Mouse (Mus musculus) CD4-positive helper T cell, adult 2 months (primary cell): Measurements from ENCODE around the gene Cngb1.

ENCODE experiments used
- DNase-seq: peaks from one replicate; pipeline ENCODE4 v3.0.0-alpha.2; 2012; ENCODE audit warnings: low read depth, missing footprints, low spot score

Cngb1 gene

DNA sequence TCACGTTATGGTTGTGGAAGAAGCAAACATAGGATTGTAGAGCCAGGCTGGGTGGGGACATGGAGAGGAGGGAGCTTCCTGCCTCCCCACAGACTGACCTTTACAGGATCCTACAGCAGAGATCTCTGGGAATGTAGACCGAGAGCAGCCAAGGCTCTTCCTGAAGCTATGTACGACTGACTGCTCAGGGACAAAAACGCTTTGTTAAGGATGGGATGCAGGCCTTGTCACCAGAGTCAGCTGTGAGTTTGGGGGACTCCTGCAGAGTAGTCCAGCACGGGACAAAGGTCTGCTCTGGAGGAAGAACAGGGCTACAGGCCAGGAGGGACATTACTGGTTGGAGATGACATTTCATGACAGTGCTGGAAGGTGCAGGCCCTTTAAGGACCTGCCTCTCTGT lies 18.3 kb upstream of the Cngb1 start:
- no peak for DNase-seq

DNA sequence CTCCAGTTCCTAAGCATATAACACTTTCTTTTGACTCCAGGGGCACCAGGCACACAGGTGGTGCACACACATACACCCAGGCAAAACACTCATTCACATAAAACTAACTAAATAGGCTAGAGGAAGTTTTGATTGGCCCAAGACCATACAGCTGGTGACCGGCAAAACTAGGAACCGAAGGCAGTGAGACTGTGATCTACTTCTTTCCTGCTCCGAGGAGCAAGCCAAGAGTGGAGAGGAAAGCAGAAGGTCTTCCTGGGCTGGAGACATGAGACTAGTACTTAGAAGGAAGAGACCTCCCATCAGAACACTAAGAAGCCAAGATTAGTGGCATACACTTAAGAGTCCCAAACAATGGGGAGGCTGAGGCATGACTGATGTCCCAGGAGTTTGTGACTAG lies 16.8 kb upstream of the Cngb1 start:
- DNase-seq, result no peak

DNA sequence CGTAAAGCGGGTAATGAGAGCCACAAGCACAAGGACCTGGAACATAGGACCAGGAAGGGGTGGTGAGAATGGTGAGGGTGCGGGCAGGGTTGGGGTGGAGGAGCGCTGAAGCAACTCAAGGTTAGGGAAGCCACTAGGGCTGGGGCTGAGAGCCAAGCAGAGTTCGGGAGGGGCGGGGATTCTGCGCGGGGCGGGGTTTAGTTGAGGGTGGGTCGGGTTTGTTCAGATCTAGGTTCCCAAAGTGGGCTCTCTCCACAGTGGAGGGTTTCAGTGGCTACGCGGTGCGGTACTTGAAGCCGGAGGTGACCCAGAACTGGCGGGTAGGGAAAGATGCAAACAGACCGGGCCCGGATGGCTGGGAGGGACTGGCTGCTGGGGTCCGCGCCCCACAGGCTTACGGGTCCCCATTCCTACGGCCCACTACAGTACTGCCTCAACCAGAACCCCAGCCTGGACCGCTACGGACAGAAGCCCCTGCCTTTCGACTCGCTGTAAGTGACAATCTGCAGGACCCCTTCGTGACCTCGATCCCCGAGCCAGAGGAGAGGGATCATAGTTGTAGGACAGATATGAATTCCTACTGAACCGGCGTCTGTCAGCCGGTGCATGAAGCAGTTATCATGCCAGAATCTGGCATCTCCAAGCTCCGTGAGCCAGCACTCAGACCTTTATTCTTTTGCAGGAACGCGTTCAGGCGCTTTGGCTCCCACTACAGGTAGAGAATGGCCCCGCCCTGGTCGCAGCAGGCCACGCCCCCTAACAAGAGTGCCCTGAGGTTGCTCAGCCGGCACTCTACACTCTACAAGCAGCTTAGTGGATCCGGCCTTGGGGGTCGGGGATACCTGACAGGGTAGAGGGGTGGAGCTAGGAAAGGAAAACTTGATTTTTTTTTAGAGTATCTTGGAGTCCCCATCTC lies 14.1 kb upstream of the Cngb1 start:
- DNase-seq, result peak; percentile 80

DNA sequence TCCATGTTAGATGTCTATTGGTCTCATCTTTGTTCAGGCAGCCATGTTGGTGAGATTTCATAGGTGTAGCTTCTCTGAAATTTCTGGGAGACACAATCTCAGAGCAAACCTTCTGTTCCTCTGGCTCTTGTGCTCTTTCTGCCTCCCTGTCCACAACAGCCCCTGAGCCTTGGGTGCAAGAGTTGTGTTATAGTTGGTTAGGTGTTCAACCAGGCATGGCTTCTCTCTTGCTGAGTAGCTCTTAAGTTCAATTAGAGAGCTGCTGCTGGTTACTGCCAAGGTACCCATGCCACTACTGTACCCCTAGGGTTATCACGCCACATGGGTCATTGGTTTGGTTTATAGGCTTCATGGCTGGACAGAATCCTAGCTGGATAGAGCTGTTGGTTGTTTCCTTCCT lies 9.0 kb upstream of the Cngb1 start:
- no peak for DNase-seq

DNA sequence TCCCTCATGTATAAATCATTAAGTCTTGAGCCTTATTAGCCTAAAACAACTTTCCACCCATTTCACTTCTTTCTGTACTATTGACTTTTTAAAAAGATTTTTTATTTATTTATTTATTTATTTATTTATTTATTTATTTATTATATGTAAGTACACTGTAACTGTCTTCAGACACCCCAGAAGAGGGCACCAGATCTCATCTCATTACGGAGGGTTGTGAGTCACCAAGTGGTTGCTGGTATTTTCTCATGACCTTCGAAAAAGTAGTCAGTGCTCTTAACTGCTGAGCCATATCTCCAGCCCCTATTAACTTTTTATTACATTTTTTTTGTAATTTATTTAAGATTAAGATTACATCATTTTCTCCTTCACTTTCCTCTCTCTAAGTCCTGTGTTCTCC lies 8.3 kb upstream of the Cngb1 start:
- no peak for DNase-seq

DNA sequence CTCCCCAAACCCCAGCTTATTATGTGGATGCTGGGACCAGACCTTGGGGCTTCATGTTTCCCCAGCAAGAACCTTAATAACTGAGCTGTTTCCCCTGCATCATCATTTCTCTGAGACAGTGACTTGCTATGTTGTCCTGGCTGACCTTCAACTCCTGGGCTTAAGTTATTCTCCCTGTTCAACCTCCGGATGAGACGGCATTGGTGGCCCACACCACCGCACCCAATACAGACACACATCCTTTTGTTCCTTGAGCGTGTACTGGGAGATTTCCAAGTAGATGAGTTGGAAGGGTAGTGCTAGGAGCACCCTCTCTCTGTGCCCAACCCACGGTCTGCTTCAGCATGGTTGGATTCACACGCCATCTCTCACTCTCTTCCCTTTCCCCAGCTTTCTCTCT lies 7.5 kb upstream of the Cngb1 start:
- DNase-seq, result no peak

DNA sequence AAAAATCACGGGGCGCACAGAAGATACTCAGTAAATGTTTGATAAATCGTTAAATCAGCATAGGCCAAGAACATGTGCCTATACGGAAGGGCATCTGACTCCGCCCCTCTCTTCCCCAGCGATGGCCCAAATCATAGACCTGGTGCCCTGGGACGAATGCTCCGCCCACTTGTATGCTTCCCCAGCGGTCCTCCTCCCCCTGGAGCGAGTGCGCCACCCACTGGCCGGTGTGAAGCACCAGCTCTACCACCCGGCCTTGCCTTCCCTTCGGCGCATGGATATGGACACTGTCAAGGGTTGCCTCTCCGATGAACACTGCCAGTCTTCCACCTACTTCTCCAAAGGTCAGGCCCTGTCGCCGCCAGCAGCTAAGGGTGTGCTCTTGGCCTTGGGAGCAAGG lies 6.5 kb upstream of the Cngb1 start:
- DNase-seq, result no peak

DNA sequence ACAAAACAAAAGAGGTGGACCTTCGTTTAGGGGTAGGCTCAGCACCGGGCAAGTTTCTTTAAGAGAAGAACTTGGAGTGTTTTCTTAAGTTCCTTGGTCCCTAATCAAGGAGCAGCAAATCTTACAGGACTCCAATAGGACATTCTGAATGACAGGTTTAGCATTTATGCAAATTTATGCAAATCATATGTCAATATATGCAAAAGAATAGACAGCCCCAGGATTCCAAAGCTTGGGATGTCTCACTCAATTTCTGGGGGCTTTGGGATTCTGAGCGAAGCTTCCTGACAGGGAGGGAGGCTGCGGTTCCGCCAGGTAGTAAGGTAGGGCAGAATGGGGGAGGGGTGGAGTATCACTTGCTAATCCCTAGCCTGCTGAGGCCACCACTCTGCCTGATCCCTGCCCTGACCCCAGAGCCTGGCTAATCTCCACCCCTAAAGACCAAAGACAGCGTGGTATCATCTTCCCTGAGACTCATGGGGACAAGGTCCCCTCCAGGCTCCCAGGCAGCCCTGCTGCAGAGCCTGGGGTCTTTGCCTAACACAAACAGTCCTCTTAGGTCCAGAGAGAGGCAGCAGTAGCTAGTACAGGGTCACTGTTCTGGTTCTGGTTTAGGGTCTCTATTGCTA lies 4.1 kb upstream of the Cngb1 start, which contains the start of gene Tepp:
Tepp (plus strand) TSS at position 225 of the 629 bp plus-strand sequence.
- DNase-seq, result no peak

DNA sequence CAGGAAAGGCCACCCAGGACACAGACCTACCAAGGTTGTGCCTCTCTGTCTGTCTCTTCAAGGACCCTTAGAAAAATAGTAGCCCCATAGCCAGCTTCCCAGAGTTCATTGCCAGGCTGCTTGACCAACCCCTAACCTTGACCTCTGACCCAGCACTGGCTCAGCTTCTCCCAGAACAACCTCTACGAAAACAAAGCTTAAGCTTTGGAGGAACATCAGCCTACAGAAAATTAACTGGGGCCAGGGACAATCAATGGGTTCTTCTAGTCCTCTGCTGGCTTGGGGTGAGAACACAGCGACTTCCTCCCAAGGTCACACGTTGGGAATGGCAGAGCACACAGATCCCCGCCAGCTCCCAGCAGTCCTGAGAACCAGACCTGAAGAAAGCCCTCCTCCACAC lies 859 bp downstream of the Cngb1 start:
- DNase-seq, result no peak

DNA sequence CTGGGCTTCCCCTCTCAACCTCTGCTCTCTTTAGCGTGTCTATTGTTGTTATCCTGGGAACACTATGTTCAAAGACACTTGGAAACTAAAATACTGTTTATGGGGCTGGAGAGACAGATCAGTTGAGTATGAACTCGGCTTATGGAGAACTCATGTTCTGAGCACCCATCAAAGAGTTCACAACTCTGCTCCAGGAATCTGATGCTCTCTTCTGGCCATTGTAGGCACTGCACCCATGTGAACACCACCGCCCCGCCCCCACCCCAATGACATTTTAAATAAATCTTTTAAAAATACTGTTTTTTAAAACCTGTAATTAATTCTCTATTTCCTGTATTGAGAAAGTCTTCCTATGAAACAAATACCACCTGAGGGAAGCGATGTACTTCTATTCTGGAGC lies 4.0 kb downstream of the Cngb1 start:
- DNase-seq, result peak; percentile 56

DNA sequence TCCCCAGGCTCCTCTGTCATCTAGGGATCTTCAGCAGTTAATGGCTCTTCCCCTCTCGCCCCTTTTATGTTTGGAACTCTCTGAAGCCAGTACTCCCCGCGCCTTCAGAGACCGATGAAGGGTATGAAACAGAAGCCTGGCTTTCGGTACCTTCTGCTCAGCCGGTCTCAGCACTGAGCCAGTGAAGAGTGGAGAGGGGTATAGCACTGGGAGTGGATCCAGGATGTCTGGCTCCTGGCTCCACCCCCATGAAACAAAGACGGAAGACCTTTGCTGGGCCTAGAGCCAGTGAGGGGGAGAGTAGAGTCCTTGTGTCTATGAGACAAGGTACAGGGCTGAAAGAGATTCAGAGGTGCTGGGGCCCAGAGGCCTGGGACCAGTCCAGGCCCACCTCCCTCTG lies 12.5 kb downstream of the Cngb1 start:
- DNase-seq, result no peak

DNA sequence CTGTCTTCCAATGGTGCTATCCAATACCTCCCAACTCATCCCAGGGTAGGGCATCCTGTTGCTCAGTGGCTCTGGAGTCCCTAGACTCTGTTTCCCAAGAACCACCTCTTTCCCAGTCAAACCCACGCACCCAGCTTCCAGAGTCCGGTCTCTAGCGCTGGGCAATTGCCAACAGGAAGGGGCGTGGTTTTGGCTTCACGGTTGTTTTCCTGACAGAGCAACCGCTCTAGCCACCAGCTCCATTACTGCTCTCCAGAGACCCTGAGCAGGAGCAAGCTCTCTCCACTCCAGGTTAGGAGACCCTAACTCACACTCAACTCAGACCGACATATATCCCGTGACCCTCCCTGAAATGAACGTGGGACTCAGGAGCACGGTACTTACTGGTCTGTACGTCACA lies 13.2 kb downstream of the Cngb1 start:
- DNase-seq, result no peak

DNA sequence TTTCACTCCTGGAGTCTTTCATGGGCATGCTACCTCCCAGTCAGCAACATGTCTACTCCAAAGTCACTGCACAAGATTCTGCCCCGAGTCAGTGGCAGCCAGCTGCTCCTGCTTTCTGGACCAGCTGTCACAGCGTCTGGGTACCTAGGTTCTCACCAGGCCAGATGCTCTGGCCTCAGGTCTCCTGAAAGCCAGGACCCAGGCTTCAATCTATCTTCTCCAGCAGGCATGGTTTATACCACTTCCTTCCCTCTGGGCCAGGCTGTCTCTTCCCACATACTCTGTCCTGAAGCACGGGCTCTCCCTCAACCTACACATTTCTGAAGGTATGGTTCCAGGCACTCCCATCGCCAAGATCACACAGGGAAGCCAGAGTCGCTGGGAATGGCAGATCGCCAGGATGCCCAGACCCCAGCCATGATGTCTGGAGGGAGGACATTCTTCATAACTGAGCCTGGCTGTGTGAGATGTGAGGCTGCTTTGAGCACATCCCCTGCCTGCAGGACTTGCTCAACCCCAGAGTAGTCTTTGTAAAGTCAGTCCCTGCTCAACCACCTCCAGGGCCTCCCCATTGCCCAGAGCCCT lies 17.2 kb downstream of the Cngb1 start:
- DNase-seq, result no peak

DNA sequence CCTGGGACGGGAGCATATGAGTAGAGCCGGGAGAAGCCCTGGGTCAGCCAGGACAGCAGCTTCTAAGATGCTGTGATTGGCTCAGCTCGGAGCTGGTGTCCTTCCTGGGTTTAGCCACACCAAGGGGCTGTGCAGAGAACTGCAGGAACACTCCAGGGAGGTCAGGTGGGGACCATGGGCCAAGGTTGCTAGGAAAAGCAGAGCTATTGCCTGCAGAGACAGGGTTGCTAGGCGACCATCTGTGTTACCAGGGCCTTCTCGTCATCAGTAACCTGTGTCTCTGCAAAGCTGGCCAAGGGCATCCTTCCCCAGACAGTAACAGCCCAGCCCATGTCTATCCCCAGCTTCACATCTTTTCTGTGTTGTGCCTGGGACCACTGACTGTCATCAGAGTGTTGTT lies 24.9 kb downstream of the Cngb1 start:
- DNase-seq, result no peak

DNA sequence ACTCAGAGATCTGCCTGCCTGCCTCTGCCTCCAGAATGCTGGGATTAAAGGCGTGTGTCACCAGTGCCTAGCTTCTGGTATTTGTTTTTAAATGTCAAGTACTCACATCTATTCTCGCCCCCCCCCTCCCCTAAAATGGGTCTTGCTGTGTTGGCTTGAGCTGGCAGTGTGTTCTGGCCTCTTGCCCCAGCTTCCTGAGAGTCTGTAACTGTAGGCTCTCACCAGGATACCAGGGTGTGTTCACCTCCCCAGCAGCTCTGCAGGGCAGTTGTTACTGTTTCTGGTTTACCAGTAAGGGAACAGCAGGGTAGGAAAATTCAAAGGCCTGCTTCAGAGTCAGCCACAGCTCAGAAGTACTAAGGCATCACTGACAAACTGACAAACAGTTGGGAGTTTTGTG lies 33.5 kb downstream of the Cngb1 start:
- no peak for DNase-seq

DNA sequence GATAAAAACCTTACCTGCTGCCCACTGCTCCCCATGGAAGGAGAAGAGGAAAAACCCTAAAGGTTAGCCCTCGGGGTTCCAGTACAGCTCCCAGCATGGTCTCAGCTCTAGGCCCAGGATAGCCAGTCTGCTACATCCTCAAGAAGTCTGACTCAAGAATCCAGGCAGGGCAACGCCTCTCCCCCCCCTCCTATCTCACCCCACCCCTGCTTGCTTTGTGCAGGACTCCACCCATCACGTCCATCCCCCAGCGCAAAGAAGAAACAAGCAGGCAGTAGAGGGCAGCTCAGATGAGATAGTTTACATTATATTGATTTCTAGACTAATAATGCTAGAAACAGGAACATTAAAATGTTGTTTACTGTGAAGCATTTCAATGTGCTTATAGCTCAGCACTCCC lies 34.5 kb downstream of the Cngb1 start:
- DNase-seq, result no peak

DNA sequence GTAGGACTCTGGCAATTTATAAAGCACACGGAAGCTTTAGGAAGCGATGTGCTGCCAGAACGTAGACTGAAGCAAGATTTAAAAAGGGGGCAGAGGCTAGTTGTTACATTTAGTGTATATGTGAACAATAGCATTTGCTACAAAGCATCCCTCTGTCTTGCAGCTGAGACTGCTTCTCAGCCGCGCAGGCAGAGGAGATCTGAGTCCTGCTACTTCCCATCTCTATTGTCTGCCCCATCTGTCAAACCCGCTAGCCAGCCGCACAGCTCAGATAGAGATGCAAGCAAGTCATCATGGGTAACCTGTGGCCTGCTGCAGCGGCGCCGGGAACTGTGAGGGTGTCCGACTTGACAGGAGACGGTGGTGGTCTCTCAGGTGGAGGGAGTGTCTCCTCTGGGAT lies 35.9 kb downstream of the Cngb1 start:
- DNase-seq, result no peak

DNA sequence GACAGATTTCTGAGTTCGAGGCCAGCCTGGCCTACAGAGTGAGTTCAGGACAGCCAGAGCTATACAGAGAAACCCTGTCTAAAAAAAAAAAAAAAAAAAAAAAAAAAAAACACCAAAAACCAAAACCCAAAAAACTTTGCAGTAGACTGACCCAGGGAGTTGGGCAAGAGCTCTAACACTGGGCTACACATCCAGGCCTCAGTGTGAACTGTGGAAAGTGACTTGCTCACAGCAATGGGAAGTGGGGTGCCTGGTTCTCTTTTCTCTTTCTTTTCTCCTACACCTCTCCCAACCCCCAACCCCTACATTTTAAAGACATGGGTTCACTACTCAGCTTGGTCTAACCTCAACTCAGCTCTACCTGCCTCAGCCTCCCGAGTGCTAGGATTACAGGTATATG lies 44.2 kb downstream of the Cngb1 start:
- DNase-seq, result no peak

DNA sequence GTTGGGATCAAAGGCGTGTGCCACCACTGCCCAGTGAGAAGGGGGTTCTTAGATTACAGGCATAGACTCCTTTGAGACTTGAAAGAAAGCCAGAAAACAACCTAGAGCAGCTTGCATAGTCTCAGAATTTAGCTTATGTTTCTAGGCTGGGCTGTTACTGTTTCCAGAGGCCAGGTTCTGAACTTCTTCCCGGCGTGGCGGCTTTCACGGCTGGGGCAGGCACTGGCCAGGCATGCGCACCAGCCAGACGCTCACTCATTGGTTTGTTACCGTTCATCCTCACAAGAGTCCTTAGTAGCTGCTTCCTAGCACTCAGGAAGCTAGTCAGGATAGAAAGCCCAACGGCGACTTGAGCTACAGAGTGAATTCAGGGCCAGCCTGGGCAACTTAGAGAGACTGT lies 50.8 kb downstream of the Cngb1 start:
- DNase-seq, result no peak

DNA sequence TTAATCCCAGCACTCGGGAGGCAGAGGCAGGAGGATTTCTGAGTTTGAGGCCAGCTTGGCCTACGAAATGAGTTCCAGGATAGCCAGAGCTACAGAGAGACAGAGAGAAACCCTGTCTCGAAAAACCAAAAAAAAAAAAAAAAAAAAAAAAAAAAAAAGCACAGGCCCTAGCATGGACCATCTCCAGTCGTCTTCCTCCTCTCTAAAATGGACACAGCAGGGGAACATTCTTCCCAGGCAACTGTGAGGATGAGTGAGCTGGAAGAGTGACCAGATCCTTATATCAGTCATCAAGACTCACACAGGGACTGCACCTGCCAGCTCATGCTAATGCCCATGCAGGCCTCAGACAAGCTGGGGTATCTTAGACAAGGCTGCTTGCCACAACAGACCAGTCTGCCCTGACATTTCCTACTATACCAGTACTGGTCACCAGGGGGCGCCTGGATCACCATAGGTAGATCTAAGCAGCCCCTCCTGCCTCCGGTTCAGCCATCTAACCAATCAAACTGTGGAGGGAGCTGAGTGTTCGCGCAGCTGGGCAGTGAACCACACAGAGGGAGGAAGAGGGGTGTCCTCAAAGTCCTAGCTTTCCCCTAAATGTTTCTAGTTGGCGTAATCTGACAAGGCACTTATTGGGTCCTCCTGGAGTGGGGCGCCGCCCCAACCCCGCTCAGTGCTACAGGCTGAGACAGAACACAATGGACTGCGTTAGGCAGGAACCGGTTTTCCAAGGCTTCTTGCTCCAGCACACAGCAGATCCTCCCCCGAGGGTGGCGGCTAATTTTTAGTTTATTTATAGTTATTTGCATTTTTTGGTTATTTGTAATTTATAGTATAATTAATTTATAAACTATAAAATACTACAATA lies 51.6 kb downstream of the Cngb1 start:
- DNase-seq, result peak; percentile 93

DNA sequence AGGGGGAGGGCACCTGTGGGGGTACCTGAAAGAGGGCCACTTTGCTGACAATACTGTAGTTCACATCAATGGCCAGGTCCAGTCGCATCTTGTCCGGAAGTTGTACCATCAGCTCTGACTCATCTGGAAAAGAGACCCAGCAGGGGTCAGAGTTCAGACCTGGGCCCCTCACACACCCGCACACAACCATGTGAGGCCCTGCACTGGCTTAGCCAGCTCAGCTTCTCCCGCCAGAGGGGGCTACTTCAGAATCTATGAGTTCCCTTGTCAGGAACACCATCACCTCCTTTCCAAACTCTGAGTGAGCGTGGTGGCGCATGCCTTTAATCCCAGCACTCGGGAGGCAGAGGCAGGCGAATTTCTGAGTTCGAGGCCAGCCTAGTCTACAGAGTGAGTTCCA lies 54.3 kb downstream of the Cngb1 start:
- DNase-seq, result no peak

DNA sequence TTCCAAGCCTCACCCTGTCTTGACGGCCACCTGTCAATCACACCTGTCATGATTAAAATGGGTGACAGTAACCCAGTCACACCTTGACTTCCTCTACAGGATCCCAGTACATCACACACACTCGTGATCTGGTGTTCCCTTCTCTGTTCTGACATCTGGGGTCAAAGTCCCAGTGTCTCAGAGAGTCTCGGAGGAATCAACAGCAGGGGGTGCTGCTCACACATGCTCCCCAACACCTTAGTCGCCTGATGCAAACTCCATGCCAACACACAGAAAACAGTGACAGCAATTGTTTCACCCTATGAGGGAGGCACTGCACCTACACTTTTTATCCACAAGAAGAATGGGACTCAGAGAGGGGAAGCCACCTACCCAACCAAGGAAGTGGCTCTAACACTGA lies 56.5 kb downstream of the Cngb1 start:
- peak; percentile 54 for DNase-seq
